ENCODE assay signal across 25 mouse cellular contexts in genomic region chr1:134334111-134334827, GRCm38 (mm10). TPM values are rescaled to one million over a fixed set of nuclear protein-coding genes. Genes with fewer than 3 reads are reported as not detected.
DNase-seq lines count a peak whose midpoint lies in the region; ATAC-seq lines count a peak whose summit lies in the region.
"Had no signal": no experiment of that assay in that cellular context is flagged by ENCODE, and none has a peak within 500 bp of the region (broad histone marks: within the 10 kb centered on the region; RNA-seq: fewer than 3 reads in every experiment).

No protein-coding gene starts in this region.

- intact Hi-C loops in heart, postnatal 10 days (cut with DNase I) = loop anchor here (5.0 kb wide), 1 partner anchor 132 kb away; no protein-coding TSS in a partner anchor

- H3K4me3 ChIP-seq in hindbrain, embryonic 10.5 days = no peak overlapping the region
- no peak overlapping the region for H3K4me3 ChIP-seq in hindbrain, embryonic 13.5 days
- H3K4me3 ChIP-seq in kidney, embryonic 15.5 days (replicated peaks) = no peak overlapping the region
- H3K4me3 ChIP-seq: intestine, embryonic 15.5 days; midbrain, embryonic 13.5 days had no signal

- WGBS in hindbrain, embryonic 10.5 days = 77% methylated on average over 7 of the region's 7 CpGs
- WGBS in hindbrain, embryonic 13.5 days = 80% methylated on average over 7 of the region's 7 CpGs
- WGBS in kidney, embryonic 15.5 days = 59% methylated on average over 7 of the region's 7 CpGs

- no peak overlapping the region for H3K9ac ChIP-seq in hindbrain, embryonic 13.5 days
- H3K9ac ChIP-seq in kidney, embryonic 15.5 days = no peak overlapping the region
- H3K9ac ChIP-seq: intestine, embryonic 15.5 days; midbrain, embryonic 13.5 days had no signal

- no peak overlapping the region for H3K4me2 ChIP-seq in hindbrain, embryonic 13.5 days
- no peak overlapping the region for H3K4me2 ChIP-seq in kidney, embryonic 15.5 days
- H3K4me2 ChIP-seq: intestine, embryonic 15.5 days; midbrain, embryonic 13.5 days had no signal

- no peaks in the 10 kb centered on the region for H3K27me3 ChIP-seq in hindbrain, embryonic 10.5 days (ENCODE audit: insufficient read depth, poor library complexity, severe bottlenecking)
- H3K27me3 ChIP-seq in hindbrain, embryonic 13.5 days = no peaks in the 10 kb centered on the region
- no peaks in the 10 kb centered on the region for H3K27me3 ChIP-seq in kidney, embryonic 15.5 days
- H3K27me3 ChIP-seq: intestine, embryonic 15.5 days; midbrain, embryonic 13.5 days had no signal

- ATAC-seq in cerebellum, adult (ENCODE audit: insufficient number of reproducible peaks, low FRiP score, low TSS enrichment) = no peak
- ATAC-seq in hindbrain, embryonic 13.5 days (ENCODE audit: low FRiP score) = no peak
- no peak for ATAC-seq in kidney, embryonic 15.5 days (replicated peaks; ENCODE audit: low FRiP score)
- ATAC-seq: forebrain, embryonic 16.5 days; intestine, embryonic 15.5 days; midbrain, embryonic 13.5 days had no signal

- H3K9me3 ChIP-seq in hindbrain, embryonic 10.5 days = no peaks in the 10 kb centered on the region
- H3K9me3 ChIP-seq in hindbrain, embryonic 13.5 days = no peaks in the 10 kb centered on the region
- no peaks in the 10 kb centered on the region for H3K9me3 ChIP-seq in kidney, embryonic 15.5 days (replicated peaks)
- H3K9me3 ChIP-seq: intestine, embryonic 15.5 days; midbrain, embryonic 13.5 days had no signal

- 0 out of 2 replicates have a peak overlapping the region, but pooled peaks have one; percentile 30 for H3K27ac ChIP-seq in hindbrain, embryonic 10.5 days
- no peak overlapping the region for H3K27ac ChIP-seq in hindbrain, embryonic 13.5 days
- H3K27ac ChIP-seq in kidney, embryonic 15.5 days = no peak overlapping the region
- H3K27ac ChIP-seq: intestine, embryonic 15.5 days; midbrain, embryonic 13.5 days had no signal

- no peaks in the 10 kb centered on the region for H3K36me3 ChIP-seq in hindbrain, embryonic 10.5 days
- no peaks in the 10 kb centered on the region for H3K36me3 ChIP-seq in hindbrain, embryonic 13.5 days
- H3K36me3 ChIP-seq in kidney, embryonic 15.5 days = no peaks in the 10 kb centered on the region
- H3K36me3 ChIP-seq: intestine, embryonic 15.5 days; midbrain, embryonic 13.5 days had no signal

- H3K4me1 ChIP-seq in hindbrain, embryonic 10.5 days (replicated peaks) = peaks cover 28% of the 10 kb centered on the region
- H3K4me1 ChIP-seq in hindbrain, embryonic 13.5 days (replicated peaks) = peaks cover 19% of the 10 kb centered on the region
- H3K4me1 ChIP-seq in kidney, embryonic 15.5 days = peaks cover 11% of the 10 kb centered on the region

- DNase-seq in cerebellum, adult 18-20 months = peak; percentile 11 to 42
- peak; percentile 56 for DNase-seq in heart, adult 11 months
- DNase-seq in heart, postnatal 10 days = no peak
- no peak for DNase-seq in hindbrain, embryonic 10.5 days (ENCODE audit: low spot score)
- DNase-seq in fibroblast of lung, adult 2 months (ENCODE audit: low read depth) = peak; percentile 13
- DNase-seq: layer of hippocampus, postnatal 36 days; liver; lung, adult 2 months; lung, postnatal 36 days; retina, postnatal 1 day; right cerebral cortex, postnatal 4 days; thymus, postnatal 36 days had no signal

RNA-seq across cellular contexts. Expression of gene Ppfia4, which starts 1.5 kb away (rescaled TPM):
- 1 to 10 TPM; 3.4 to 3.7 TPM for total RNA-seq in heart, postnatal 10 days (2021)
- 3.2 and 4.1 TPM in 2 replicates for polyA plus RNA-seq in hindbrain, embryonic 10.5 days (2016; fragmentation: Nextera tagmentation; extraction: Ambion mirVana)
- polyA plus RNA-seq in hindbrain, embryonic 13.5 days (2015; fragmentation: Nextera tagmentation; extraction: Ambion mirVana) = 10.9 and 12.3 TPM in 2 replicates
- 2.9 and 3.0 TPM in 2 replicates for polyA plus RNA-seq in kidney, embryonic 15.5 days (2015; fragmentation: Nextera tagmentation; extraction: Ambion mirVana)
- total RNA-seq: MEL had no signal

RNA-seq across cellular contexts. Expression of gene Tmem183a, which starts 27.5 kb away (rescaled TPM):
- 10 to 100 TPM; 24.2 to 25.7 TPM for total RNA-seq in heart, postnatal 10 days (2021)
- polyA plus RNA-seq in hindbrain, embryonic 10.5 days (2016; fragmentation: Nextera tagmentation; extraction: Ambion mirVana) = 108 and 132 TPM in 2 replicates
- polyA plus RNA-seq in hindbrain, embryonic 13.5 days (2015; fragmentation: Nextera tagmentation; extraction: Ambion mirVana) = 122 and 128 TPM in 2 replicates
- 79.0 and 80.9 TPM in 2 replicates for polyA plus RNA-seq in kidney, embryonic 15.5 days (2015; fragmentation: Nextera tagmentation; extraction: Ambion mirVana)

RNA-seq across cellular contexts. Expression of gene Myog, which starts 44.5 kb away (rescaled TPM):
- total RNA-seq in heart, postnatal 10 days (2021) = not detected
- polyA plus RNA-seq in hindbrain, embryonic 10.5 days (2016; fragmentation: Nextera tagmentation; extraction: Ambion mirVana) = 0.14 and 0.33 TPM in 2 replicates
- polyA plus RNA-seq in hindbrain, embryonic 13.5 days (2015; fragmentation: Nextera tagmentation; extraction: Ambion mirVana) = 3.6 and 3.8 TPM in 2 replicates
- 13.1 and 19.9 TPM in 2 replicates for polyA plus RNA-seq in kidney, embryonic 15.5 days (2015; fragmentation: Nextera tagmentation; extraction: Ambion mirVana)
- total RNA-seq: granulocyte monocyte progenitor cell, adult 5-6 weeks; layer of hippocampus, postnatal 36 days; left cerebral cortex, postnatal 36 days; MEL; neutrophil, adult 5-6 weeks had no signal
- polyA plus RNA-seq: forebrain, embryonic 16.5 days; large intestine, adult 2 months; midbrain, embryonic 13.5 days had no signal

RNA-seq across cellular contexts. Expression of gene 4933406M09Rik, which starts 51.5 kb away (rescaled TPM):
- total RNA-seq in heart, postnatal 10 days (2021) = not detected
- polyA plus RNA-seq in hindbrain, embryonic 10.5 days (2016; fragmentation: Nextera tagmentation; extraction: Ambion mirVana) = not detected in 2 replicates
- polyA plus RNA-seq in hindbrain, embryonic 13.5 days (2015; fragmentation: Nextera tagmentation; extraction: Ambion mirVana) = not detected in 2 replicates
- polyA plus RNA-seq in kidney, embryonic 15.5 days (2015; fragmentation: Nextera tagmentation; extraction: Ambion mirVana) = 0.09 TPM in 1 of 2 replicates, not detected in the other
- total RNA-seq: adrenal gland, postnatal 4 days; granulocyte monocyte progenitor cell, adult 5-6 weeks; layer of hippocampus, postnatal 36 days; left cerebral cortex, postnatal 36 days; MEL had no signal
- polyA plus RNA-seq: forebrain, embryonic 16.5 days; intestine, embryonic 15.5 days; kidney, embryonic 14.5 days; large intestine, adult 2 months; lung, adult 2 months; midbrain, embryonic 13.5 days had no signal

Comparison
In these comparisons a context has a peak if more than half of its experiments do, and no peak if none do; other contexts are left out.
1. DNase-seq: peak in cerebellum, adult 18-20 months (2 of 2), heart, adult 11 months (single experiment) and fibroblast of lung, adult 2 months (single experiment); none in heart, postnatal 10 days (0 of 2) and hindbrain, embryonic 10.5 days (single experiment).